Mouse (Mus musculus) retina, postnatal 7 days (tissue): ENCODE measurements around the gene Foxf1.

Experiments
- DNase-seq: peaks from one replicate; pipeline ENCODE4 v3.0.0-alpha.2; 2012; ENCODE audit warnings: low read depth, low spot score

The Foxf1 gene

DNA sequence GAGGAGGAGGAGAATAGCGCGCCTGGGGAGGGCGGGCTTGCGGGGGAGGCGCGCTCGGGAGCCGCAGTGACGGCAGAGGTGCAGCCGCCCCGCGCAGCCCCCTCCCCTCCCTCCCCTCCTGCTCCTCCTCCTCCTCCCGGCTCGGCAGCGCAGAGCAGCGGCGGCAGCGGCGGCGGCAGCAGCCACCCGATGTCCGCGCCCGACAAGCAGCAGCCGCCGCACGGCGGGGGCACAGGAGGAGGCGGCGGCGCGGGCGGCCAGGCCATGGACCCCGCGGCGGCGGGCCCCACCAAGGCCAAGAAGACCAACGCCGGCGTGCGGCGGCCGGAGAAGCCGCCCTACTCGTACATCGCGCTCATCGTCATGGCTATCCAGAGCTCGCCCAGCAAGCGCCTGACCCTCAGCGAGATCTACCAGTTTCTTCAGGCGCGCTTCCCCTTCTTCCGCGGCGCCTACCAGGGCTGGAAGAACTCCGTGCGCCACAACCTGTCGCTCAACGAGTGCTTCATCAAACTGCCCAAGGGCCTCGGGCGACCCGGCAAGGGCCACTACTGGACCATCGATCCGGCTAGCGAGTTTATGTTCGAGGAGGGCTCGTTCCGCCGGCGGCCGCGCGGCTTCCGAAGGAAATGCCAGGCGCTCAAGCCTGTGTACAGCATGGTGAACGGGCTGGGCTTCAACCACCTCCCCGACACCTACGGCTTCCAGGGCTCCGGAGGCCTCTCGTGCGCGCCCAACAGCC, at the start of gene Foxf1:
Gene Foxf1 (plus strand): TSS at position 177 of the 742 bp plus-strand sequence.
- DNase-seq, result no peak

DNA sequence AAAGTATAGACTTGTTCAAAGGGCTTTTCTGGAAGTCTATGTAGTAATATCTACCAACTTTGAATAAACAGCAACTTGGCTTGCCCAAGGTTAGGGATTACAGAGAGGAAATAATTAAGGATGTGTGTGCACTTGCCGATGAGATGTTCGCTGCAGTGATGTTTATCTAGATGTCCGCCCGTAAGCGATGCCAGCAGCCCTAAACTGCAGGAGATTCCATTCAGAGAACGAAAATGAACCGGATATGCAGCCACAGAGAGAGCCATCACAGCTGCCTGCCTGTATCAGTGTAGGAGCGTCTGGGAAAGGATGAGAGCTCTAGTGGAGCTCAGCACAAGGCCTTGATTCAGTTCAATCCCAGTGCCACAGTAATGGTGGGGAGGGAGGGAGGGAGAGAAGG, 48.6 kb upstream of the Foxf1 start:
- DNase-seq, result no peak

DNA sequence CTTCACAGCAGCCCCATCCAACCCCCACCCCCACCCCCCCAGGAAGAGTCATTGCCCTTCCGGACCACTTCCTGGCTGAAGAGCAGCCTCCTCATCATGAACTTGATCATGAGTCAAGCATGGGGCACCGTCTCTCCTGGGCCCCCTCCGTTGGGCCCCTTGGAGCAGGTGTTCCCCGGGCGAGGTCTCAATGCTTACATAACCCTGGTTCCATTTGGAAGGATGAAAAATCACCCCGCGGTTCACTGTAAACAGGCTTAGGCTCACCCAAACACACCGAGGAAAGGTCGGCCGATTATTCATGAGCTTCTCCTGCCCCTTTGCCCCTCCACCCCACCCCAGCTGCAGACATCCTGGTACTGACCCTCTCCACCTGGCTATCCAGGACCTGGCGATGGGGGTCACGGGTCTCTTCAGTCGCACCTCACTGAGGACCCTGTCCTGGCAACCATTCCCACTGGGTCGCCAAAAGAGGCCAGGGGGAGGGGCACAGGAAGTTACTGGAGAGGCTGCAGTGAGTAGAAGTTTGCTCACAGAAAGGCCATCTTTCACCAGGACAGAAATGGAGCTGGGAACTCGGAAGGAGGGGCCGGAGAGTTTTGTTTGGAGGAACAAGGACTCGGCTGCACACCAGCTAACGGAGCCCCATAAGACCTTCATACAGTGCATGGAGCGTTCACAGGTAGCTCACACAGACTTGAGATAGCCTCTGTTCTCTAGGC, 40.3 kb upstream of the Foxf1 start:
- no peak for DNase-seq

DNA sequence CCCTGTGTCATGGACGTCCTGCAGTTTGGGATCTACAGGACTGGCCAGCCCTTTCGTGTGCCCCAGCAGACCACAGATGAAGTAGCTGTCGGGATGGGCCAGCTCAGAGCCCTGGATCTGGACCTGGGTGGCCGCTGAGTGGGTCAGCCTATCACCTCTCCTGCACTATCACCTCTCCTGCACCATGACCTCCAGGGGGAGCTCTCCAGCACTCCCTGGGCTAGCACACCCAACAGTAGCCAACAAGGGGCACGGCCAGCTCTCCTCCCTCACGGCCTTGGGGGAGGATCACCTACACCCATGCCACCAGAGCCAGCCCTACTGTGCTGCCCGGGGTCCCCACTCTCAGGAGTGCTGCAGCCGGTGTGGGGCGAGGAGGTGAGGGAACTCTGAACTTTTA, 36.7 kb upstream of the Foxf1 start:
- no peak for DNase-seq

DNA sequence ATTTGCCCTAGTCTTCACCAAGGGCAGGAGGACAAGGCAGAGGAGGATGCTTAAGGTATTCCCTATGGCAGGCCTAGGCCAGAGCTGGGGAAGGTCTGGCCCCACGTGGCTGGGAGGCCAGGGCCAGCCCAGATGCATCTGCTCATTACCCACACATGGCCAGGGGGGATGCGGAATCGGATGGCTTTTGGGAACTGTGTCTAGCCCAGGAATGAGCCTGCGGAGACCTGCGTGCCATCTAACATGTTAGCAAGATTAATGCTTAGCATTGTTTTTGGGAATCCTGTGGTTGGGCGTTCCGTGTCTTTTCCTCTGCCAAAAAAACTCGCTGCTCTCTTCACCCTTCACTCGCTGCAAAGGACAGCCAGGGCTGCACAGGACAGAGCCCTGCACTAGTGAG, 26.1 kb upstream of the Foxf1 start:
- DNase-seq, result no peak

DNA sequence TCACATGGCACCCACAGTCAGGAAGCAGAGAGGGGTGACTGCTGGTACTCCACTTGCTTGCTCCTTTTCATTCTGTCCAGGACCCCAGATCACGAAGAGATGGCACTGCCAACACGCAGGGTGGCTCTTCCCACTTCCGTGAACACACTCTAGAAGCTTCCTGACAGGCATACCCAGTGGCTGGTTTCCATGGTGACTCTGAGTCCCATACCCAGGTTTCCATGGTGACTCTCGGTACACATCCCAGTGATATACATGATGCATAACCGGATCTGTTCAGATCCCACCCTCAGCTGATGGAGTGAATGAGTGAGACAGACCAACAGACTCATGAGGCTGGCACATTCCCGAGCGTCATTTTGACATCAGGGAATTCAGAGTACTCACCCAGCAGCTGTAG, 25.1 kb upstream of the Foxf1 start:
- DNase-seq, result no peak

DNA sequence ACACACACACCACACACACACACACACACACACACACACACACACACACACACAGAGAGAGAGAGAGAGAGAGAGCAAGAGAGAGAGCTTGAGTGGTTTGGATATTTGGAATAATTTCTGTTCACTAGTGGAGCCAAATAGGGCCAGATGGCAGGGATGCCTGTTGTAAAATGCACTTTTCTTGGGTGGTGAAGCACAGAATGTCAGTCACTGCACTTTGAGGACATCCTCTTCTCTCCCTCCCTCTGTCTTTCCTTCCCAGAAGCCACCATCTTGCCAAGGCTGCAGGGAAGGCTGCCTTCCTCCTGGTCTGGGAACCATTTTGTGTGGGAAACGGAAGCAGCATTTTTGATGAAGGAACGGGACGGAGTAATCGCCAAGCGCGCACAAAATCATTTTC, 21.7 kb upstream of the Foxf1 start:
- DNase-seq, result no peak

DNA sequence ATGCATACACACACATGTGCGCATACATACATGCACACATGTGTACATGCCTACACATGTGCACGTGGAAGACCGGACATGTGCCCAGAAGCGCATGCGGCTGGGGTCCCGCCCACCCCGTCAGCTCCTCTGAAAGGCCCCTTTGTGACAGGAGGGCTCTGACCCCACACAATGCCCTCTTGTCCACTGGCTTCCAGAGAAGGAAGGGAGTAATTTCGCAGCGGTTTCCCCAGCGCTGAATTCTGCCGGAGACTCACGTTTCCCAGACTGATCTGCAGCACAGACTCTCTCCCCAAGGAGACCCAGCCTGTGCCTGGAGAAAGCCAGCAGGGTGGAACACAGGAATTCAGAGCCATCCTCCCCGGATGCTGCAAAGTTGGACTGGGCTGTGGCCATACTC, 20.5 kb upstream of the Foxf1 start:
- no peak for DNase-seq

DNA sequence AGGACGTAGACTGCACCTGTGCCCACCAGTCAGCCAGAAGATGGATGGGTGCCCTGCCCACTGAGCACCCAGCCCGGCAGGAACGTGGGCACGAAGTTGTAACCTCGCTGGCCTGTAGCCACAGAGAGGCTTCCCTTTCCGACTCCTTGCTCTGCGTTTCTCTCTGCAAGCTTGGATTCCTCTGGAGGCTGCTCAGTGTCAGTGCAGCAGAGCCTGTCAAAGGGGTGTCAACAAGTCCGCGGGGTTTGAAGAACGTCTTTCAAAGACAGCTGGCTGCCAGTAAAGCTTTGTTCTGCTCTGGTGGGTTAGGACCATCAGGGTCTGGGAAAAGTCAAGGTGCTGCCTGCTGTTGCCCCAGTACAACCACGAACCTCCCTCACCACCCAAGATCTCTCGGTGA, 12.7 kb upstream of the Foxf1 start:
- DNase-seq, result no peak

DNA sequence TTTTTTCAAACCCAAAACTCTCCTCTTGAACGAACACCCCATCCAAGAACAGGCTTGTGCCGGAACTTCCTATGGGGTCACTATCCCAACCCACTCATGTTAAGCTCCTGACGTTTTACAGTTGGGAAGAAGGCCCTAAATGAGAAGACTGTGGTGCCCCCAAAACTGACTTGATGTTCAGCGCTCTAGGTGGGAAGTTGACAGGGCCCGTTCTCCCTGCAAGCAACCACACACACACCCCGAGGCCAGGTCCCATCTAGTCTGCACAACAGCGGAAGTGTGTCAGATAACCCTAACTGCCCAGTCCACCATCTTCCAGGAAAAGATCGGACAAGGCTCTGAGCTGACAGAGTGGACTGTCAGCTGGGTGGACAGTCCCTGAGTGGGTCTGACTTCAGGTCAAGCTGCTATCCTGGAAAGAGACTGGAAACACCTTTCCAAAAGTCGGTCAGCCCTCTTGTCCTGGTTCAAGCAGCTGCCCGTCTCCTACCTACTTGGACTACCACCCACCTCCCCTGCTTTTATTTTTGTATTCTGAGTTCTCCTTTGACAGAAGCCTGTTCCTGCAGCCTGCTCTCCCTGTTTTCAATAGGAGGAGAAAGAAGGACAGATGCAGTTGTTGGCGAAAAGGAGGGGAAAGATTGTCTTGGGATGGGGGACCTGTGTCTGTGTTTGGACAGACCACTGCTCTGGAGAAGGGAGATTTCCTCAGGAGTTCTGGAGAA, 11.6 kb upstream of the Foxf1 start:
- no peak for DNase-seq

DNA sequence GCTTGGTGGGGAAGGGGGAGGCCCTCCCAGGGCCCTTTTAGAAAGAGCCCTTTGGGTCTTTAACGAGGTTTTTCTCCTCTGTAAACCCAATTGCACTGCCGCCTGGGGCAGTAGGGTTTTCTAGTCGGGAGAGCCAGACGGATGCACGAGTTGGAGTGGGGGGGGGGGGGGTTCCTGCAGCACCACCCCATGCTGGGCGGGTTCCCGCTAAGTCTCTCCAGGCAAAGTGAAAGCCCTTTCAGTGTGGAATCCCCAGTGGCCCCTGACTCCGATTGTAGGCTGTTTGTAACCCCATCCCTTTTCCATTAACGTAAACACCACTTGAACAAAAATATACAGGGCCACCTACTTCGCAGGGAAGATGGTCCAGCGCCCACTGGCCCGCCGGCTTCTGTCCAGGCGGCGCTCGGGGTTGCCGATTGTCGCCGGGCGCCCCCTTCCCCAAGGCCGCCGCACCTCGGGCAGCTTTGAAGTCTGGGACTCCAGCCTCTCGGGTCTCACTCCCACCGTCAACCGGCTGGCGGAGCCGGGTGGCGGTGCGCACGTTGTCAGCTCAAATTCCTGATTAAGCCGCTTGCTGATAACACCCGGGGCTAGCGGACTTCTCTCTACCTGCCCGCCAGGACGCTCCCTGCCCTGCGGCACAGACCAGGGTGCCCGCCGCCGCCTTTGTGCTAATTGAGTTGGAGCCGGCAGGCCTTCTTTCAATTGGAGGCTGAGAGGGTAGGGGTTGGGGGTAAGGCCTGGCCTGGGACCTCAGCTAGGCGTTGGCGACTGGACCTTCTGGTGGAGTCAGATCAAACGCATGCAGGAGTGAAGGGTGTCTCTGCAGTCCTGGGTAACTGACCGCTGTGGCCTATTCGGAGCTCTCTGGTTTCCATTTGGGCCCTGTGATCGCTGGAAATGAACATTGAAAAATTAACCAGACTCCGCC, 10.7 kb upstream of the Foxf1 start:
- DNase-seq, result no peak

DNA sequence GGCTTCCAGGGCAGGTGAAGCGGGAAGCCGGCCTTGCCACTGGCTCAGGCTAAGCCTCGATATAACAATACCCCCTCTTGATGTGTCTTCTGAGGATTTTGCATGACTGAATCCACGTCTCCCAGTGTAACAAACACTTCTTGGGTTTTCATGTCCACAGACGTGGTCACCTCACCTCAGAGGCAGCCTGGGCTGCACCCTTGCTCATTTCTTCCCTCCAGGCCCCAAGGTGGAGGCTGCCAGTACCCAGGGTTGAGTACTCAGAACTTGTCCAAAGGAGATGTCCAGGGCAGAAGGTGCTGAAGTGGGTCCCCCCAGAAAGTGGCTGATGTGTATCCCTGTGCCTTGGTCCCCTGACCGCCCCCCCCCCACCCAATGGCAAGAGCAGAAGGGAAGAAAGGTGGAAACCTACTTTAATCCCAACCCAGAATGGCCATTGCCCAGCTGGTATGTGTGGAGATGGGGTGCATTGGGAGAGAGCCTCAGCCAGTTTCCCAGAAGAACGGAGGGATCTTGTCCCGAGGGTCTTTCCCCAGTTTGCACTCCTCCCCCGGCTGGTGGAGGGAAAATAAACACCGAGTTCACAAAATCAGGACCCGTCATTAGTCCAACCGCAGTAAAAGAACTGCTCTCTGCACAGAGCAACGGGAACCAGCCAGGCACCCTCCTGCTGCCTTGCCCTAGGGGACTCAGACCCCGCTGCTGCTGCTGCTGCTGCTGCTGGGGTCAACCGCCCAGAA, 9.9 kb upstream of the Foxf1 start:
- DNase-seq, result no peak

DNA sequence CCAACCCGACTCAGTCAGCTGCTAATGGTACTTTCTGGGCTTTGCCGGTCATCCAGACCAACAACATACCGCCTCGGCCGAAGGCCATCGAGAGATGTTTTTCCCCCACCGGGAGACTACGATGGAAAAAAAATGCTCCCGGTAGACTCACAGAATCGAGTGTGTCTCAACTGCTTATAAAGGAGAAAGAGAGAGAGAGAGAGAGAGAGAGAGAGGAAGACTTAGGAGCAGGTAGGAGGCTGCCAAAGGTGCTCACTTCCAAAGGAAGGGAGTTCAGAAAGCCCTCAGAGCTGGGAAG, 9.4 kb upstream of the Foxf1 start:
- DNase-seq, result no peak

DNA sequence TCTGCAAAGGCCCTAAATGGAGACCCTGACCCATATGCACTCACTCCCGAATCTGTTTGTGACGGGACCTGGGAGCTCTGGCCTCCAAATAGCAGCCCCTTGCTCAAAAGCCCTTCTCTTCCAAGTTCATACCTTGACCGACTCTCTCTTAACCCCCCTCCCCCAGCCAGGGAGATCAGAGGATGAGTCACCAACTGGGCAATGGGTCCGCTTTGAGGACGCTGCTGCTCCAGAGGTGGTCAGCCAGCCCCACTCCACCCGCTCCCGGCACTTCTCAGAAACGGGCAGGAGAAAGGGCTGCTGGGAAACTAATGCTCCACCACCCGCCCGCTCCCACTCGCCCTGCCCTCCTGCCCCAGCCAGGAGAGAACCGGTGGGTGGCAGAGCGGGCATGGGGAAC, 8.2 kb upstream of the Foxf1 start:
- DNase-seq, result no peak

DNA sequence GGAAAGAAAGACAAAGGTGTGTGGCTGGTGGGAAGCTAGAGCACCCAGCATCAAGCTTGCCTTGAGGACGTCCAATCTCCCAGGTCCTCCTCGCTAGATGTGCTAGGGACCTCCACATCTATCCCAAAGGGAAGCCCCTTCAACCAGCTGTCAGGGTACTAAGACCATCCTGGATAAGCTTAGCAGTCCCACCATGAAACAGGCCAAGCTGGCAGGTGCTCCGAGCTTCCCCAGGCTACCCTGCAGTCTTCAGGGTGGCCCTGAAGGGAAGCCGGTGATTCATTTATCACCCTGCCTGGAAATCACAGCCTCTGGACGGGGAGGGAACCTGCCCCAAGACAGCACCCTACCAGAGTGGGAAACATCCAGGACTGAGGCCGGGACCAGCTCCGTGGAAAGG, 7.6 kb upstream of the Foxf1 start:
- DNase-seq, result no peak

DNA sequence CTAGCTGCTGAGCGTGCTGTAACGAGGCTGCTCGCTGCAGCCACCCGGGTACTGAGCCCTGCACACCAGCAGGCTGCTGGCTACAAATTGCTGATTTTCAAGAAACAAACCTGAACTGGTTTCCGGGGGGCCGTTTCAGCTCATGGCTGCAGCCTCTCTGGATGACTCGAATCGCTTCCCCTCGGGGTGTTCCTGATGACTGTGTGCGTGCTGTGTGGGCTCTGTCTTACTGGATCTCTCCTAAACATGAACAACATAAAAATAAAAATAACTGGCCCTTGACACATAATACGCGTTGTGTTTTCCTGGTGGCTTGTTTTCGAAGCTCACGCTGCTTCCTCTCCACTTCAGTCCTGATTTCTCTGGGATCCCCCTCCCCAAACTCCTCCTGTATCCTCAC, 5.5 kb upstream of the Foxf1 start:
- no peak for DNase-seq

DNA sequence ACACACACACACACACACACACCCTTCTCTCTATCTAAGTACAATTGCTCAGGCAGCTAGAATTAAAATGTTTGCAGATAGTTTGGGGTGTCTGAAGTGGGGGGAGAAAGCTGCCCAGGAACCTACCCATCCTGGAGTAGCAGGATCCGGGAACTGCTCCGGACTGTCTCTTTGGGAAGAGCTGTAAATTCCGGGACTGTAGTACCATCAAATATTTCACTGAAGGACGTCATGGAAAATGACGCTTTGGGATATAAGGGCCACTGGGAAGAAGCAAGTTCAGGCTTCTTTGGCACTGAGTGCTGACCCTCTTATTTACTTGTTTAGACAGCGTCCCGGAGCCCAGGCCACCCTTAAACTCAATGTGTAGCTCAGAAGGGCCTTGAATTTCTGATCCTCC, 5.0 kb upstream of the Foxf1 start:
- no peak for DNase-seq

DNA sequence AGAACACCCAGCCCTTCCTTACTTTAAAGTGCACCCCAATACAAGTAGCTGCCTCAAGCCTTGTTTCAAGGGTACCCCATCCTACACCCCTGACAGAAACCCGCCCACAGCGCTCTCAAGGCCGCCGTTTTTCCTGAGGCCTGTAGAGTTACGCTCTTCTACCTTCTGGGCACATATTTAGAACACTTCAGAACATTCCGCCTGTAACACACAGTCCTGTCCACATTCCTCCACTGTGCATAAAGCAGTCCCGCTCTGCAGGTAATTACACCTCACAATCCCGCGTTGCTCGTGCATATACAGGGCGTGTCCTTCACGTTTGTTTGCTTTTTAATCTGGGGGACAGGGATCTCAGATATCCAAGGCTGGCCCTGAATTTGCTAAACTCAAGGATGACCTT, 4.2 kb upstream of the Foxf1 start:
- DNase-seq, result no peak

DNA sequence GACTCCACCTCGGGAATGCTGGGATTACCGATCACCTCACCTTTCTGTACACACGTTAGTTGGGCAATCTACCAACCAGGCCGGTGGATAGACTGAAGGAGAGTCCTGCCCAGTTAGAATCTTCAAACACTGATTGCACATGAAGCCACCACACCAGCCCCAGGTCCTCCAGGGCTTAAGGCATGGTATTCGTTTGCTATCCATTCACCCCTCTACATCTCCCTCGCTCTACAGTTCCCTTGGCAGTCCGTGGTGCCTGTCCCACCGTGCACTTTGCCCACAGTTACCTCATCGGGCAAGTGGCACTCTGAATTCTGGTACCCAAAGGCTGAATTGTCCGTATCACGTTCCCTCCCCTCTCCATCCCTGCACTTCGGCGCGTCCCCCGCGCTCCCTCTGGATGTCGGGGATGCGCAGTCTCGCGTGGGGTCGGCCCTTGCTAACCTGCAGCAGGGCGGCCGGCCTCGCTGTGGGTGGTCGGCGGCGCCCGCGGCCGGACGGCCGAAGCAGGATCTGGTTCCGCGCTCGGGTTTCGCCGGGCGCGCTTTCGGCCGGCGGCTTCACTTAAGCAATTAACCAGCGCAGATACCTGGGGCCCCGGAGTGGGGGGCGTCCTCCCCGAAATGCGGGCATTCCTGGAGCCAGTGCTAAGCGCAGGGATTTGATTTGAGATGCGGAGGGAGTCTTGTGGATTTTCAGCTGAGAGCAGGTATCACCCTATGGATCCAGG, 3.7 kb upstream of the Foxf1 start:
- DNase-seq, result no peak

DNA sequence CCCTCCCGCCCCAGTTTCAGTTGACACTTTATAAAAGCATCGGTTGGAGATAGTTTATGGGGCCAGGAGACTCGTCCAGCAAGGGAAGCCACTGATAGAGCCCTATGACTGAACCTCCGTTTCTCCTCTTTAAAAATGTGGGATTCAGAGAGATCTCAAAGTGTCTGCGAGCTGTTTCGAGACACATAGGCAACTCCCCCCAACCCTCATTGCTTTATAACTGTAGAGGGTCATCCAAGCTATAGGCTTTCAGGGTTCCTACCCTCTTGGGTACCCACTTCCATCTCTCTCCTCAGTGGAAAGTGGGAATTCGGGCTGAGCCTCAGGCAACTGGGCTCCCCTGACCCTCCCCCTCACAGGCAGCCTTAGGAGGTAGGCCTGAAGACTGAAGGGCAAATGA, 2.8 kb upstream of the Foxf1 start:
- no peak for DNase-seq
